Mouse (Mus musculus) layer of hippocampus, postnatal 25 days (tissue): ENCODE measurements around the gene Myo1g. TPM values are rescaled to one million over a fixed set of nuclear protein-coding genes. Genes with fewer than 3 reads are reported as not detected.
A peak's percentile ranks its signal among the peaks of the same experiment; 100 is the strongest.

ENCODE experiments used
- DNase-seq, 2 experiments: peaks; one replicate each; pipeline ENCODE4 v3.0.0; 2022; ENCODE audit warnings: mixed read lengths in 2 of 2, low spot score in 1 of 2; ENCODE audit errors: extremely low spot score in 1 of 2
- total RNA-seq, 2 experiments: library from RNA; stranded (reverse); gene quantifications; 2 replicates each; pipeline ENCODE4 v1.2.3; 2021

Gene Myo1g
- total RNA-seq, 2 experiments from 2014 or later, result 0.20 to 0.47 TPM

- peak in 1 of 2 experiments; percentile 16 for DNase-seq
Observed at GRCm38 (mm10) chr11:6489691-6490503, 30.9 kb downstream of the Myo1g start.

GRCm38 (mm10) chr11:6489257-6489656 lies 31.5 kb downstream of the Myo1g start:
- no peak for DNase-seq

- DNase-seq, result no peak
Observed at GRCm38 (mm10) chr11:6488041-6488684, 32.6 kb downstream of the Myo1g start.

GRCm38 (mm10) chr11:6487496-6487895 lies 33.3 kb downstream of the Myo1g start:
- DNase-seq, result no peak

GRCm38 (mm10) chr11:6486916-6487315 lies 33.8 kb downstream of the Myo1g start:
- no peak for DNase-seq

- no peak for DNase-seq
Observed at GRCm38 (mm10) chr11:6484244-6484959, 36.4 kb downstream of the Myo1g start.

- DNase-seq, result no peak
Observed at GRCm38 (mm10) chr11:6483103-6483502, 37.7 kb downstream of the Myo1g start.

GRCm38 (mm10) chr11:6481669-6482185 lies 39.0 kb downstream of the Myo1g start:
- DNase-seq, result no peak

GRCm38 (mm10) chr11:6480681-6481405 lies 39.9 kb downstream of the Myo1g start:
- DNase-seq, result no peak

- DNase-seq, result no peak
Observed at GRCm38 (mm10) chr11:6480191-6480590, 40.6 kb downstream of the Myo1g start.

GRCm38 (mm10) chr11:6479231-6479630 lies 41.5 kb downstream of the Myo1g start:
- no peak for DNase-seq

GRCm38 (mm10) chr11:6477350-6477749 lies 43.4 kb downstream of the Myo1g start:
- DNase-seq, result no peak

GRCm38 (mm10) chr11:6476876-6477275 lies 43.9 kb downstream of the Myo1g start:
- DNase-seq, result no peak

- DNase-seq, result peak; percentile 92
Observed at GRCm38 (mm10) chr11:6475867-6476484, 44.8 kb downstream of the Myo1g start, which contains the start of gene Purb. TSS of gene Purb (minus strand) at chr11:6475917.

GRCm38 (mm10) chr11:6474874-6475731 lies 45.7 kb downstream of the Myo1g start:
- peak; percentile 33 to 42 for DNase-seq

- DNase-seq, result no peak
Observed at GRCm38 (mm10) chr11:6474381-6474780, 46.4 kb downstream of the Myo1g start.

GRCm38 (mm10) chr11:6472076-6472475 lies 48.7 kb downstream of the Myo1g start:
- DNase-seq, result no peak

- no peak for DNase-seq
Observed at GRCm38 (mm10) chr11:6471493-6471892, 49.3 kb downstream of the Myo1g start.

- DNase-seq, result no peak
Observed at GRCm38 (mm10) chr11:6471054-6471453, 49.7 kb downstream of the Myo1g start.
